Mouse (Mus musculus) forebrain, embryonic 10.5 days (tissue): Measurements from ENCODE around the gene Pabpc4. TPM values are rescaled to one million over a fixed set of nuclear protein-coding genes. Genes with fewer than 3 reads are reported as not detected.

ENCODE experiments used
- DNase-seq: peaks from one replicate; pipeline ENCODE4 v3.0.0-alpha.2; 2017; ENCODE audit warnings: low spot score; ENCODE audit errors: extremely low spot score
- H3K27ac ChIP-seq: fragments of 300-500 bp; sonication (generic); 2 replicates; pipeline ENCODE4 v1.5.1; 2016; ENCODE audit warnings: mild to moderate bottlenecking
- H3K27me3 ChIP-seq: fragments of 300-500 bp; sonication (generic); 2 replicates; pipeline ENCODE4 v1.6.1; 2016; ENCODE audit warnings: mild to moderate bottlenecking; ENCODE audit not compliant: poor library complexity, severe bottlenecking
- H3K36me3 ChIP-seq: fragments of 300-500 bp; sonication (generic); replicated peaks from 2 replicates; pipeline ENCODE4 v1.6.1; 2016; ENCODE audit warnings: mild to moderate bottlenecking, moderate library complexity
- H3K4me1 ChIP-seq: fragments of 300-500 bp; sonication (generic); 2 replicates; pipeline ENCODE4 v1.6.1; 2016
- H3K4me3 ChIP-seq: fragments of 300-500 bp; sonication (generic); 2 replicates; pipeline ENCODE4 v1.5.1; 2016; ENCODE audit warnings: mild to moderate bottlenecking, moderate library complexity
- H3K9me3 ChIP-seq: fragments of 300-500 bp; sonication (generic); 2 replicates; pipeline ENCODE4 v1.6.1; 2016; ENCODE audit warnings: mild to moderate bottlenecking, moderate library complexity
- WGBS: fragments of 180-500 bp; shearing (Covaris S2); methylation state at CpG from one replicate; pipeline ENCODE4 v1.1.7; 2016; 5-methylcytosine and 5-hydroxymethylcytosine counted together
- polyA plus RNA-seq: library from polyadenylated mRNA; unstranded; fragments of >200 nt; fragmentation: Nextera tagmentation; extraction: Ambion mirVana; gene quantifications from 2 replicates; pipeline ENCODE4 v1.2.1, GENCODE M21; 2016

The Pabpc4 gene
- polyA plus RNA-seq, 1 experiment from 2014 or later, result 57.9 TPM

- Histone ChIP-seq H3K27ac (no peak within 1 kb of the TSS), H3K36me3 (peaks cover 11% of the 10 kb centered on the region), H3K9me3 (no peaks in the 10 kb centered on the region), H3K27me3 (peaks cover 63% of the 10 kb centered on the region), H3K4me1 (peaks cover 15% of the 10 kb centered on the region), H3K4me3 (peak within 1 kb of the TSS; percentile 65)
- 1% methylated on average over 65 of the region's 65 CpGs for WGBS
- DNase-seq, result peak; percentile 83
Observed at GRCm38 (mm10) chr4:123342642-123343470, 80.7 kb downstream of the Pabpc4 start, which contains the start of gene Bmp8a. Gene Bmp8a (minus strand): TSS chr4:123343252.

- Histone ChIP-seq H3K27me3 (peaks cover 63% of the 10 kb centered on the region), H3K9me3 (no peaks in the 10 kb centered on the region), H3K4me3 (peak overlapping the region; percentile 65), H3K27ac (no peak overlapping the region), H3K36me3 (peaks cover 17% of the 10 kb centered on the region), H3K4me1 (peaks cover 15% of the 10 kb centered on the region)
- no peak for DNase-seq
- WGBS, result 14% methylated on average over 6 of the region's 6 CpGs
Observed at GRCm38 (mm10) chr4:123343471-123343789, 81.3 kb downstream of the Pabpc4 start.

Other genes starting within 250 kb of the Pabpc4 start
- 23.8 and 25.9 TPM in 2 replicates for gene Trit1, start 245.8 kb upstream of the Pabpc4 start, polyA plus RNA-seq
- gene Bmp8b, start 157.2 kb upstream of the Pabpc4 start, polyA plus RNA-seq, result 0.12 and 0.15 TPM in 2 replicates
- gene Oxct2b, start 146.1 kb upstream of the Pabpc4 start, polyA plus RNA-seq, result 0.10 TPM in 1 of 2 replicates, not detected in the other
- gene Ppie, start 122.4 kb upstream of the Pabpc4 start, polyA plus RNA-seq, result 142 and 145 TPM in 2 replicates
- 0.30 and 0.73 TPM in 2 replicates for gene Hpcal4, start 79.1 kb upstream of the Pabpc4 start, polyA plus RNA-seq
- not detected in 2 replicates for gene Nt5c1a, start 60.8 kb upstream of the Pabpc4 start, polyA plus RNA-seq
- 6.6 and 6.7 TPM in 2 replicates for gene Heyl, start 28.8 kb upstream of the Pabpc4 start, polyA plus RNA-seq
- gene Oxct2a, start 61.3 kb downstream of the Pabpc4 start, polyA plus RNA-seq, result not detected in 2 replicates
- 0.14 TPM in 1 of 2 replicates, not detected in the other for gene Bmp8a, start 80.9 kb downstream of the Pabpc4 start, polyA plus RNA-seq